ENCODE assay signal across 10 mouse cellular contexts in the genomic region with DNA sequence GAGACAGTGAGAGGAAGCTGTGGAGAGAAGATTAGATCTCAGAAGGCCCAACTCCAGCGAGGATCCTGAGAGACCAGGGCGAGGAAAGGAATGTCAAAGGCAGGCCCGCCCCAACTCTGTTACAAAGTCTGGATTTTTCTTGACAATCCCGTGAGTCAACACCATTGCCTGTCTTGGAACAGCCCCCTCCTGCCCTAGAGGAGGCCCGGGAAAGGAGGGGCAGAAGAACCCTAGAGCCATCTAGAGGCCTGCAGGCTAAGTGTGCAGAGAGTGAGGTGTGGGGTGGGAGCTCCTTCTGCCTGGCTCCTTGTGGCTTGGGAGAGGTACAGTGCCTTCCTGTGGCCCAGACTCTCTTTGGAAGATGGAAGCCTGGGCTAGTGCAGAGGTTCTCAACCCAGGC.
DNase-seq lines count a peak whose midpoint lies in the region; ATAC-seq and TF ChIP-seq lines count a peak whose summit lies in the region.
"Had no signal": no experiment of that assay in that cellular context is flagged by ENCODE, and none has a peak within 500 bp of the region (broad histone marks: within the 10 kb centered on the region; RNA-seq: fewer than 3 reads in every experiment).

No protein-coding gene starts in this region.

- no peak for TF ChIP-seq POLR2A in heart, adult 2 months (IDR thresholded peaks at IDR 0.05; ENCODE audit: insufficient read depth, low read depth, low read length)
- TF ChIP-seq POLR2A in brain, embryonic 14.5 days (IDR thresholded peaks at IDR 0.05; ENCODE audit: borderline replicate concordance, extremely low read depth, insufficient read depth, insufficient read length, poor library complexity, severe bottlenecking) = no peak

- DNase-seq in heart, adult 2 months = no peak
- peak; percentile 32 for DNase-seq in A20 (ENCODE audit: low read depth, low spot score)
- DNase-seq in brain, embryonic 14.5 days (ENCODE audit: low read depth) = no peak
- DNase-seq in retina, embryonic 14.5 days (ENCODE audit: low spot score) = no peak
- no peak for DNase-seq in adrenal gland, adult 2 months
- no peak for DNase-seq in layer of hippocampus, postnatal 36 days

- no peaks in the 10 kb centered on the region for H3K36me3 ChIP-seq in heart, adult 2 months (ENCODE audit: control insufficient read depth, insufficient read depth, low read length)
- H3K36me3 ChIP-seq in heart, embryonic 11.5 days (ENCODE audit: control insufficient read depth, insufficient read depth, low read length) = no peaks in the 10 kb centered on the region
- H3K36me3 ChIP-seq in liver, embryonic 12.5 days = no peaks in the 10 kb centered on the region
- H3K36me3 ChIP-seq: liver, embryonic 15.5 days had no signal

- no peak overlapping the region for H3K4me2 ChIP-seq in heart, embryonic 11.5 days
- H3K4me2 ChIP-seq in liver, embryonic 12.5 days = no peak overlapping the region
- H3K4me2 ChIP-seq: forebrain, embryonic 13.5 days; liver, embryonic 15.5 days had no signal

- H3K9me3 ChIP-seq in heart, embryonic 11.5 days (replicated peaks; ENCODE audit: control insufficient read depth, low read length) = no peaks in the 10 kb centered on the region
- H3K9me3 ChIP-seq in liver, embryonic 12.5 days (replicated peaks) = no peaks in the 10 kb centered on the region
- H3K9me3 ChIP-seq: forebrain, embryonic 13.5 days; liver, embryonic 15.5 days had no signal

- no peak overlapping the region for H3K4me3 ChIP-seq in heart, adult 2 months
- H3K4me3 ChIP-seq in heart, embryonic 11.5 days (ENCODE audit: low read depth, low read length) = no peak overlapping the region
- H3K4me3 ChIP-seq in liver, embryonic 12.5 days = no peak overlapping the region
- H3K4me3 ChIP-seq: forebrain, embryonic 13.5 days; liver, embryonic 15.5 days had no signal

- peak; percentile 67 for TF ChIP-seq CTCF in heart, adult 2 months (IDR thresholded peaks at IDR 0.05)
- TF ChIP-seq CTCF in brain, embryonic 14.5 days (IDR thresholded peaks at IDR 0.05; ENCODE audit: borderline replicate concordance, extremely low read depth, insufficient read depth, insufficient read length) = peak; percentile 35; the same call in 1 of the 2 replicates

- no peaks in the 10 kb centered on the region for H3K4me1 ChIP-seq in heart, adult 2 months (ENCODE audit: control insufficient read depth, insufficient read depth, low read length)
- peaks cover 3% of the 10 kb centered on the region; the same call in 1 of the 2 replicates for H3K4me1 ChIP-seq in heart, embryonic 11.5 days (ENCODE audit: control insufficient read depth, insufficient read depth, low read length)
- H3K4me1 ChIP-seq in liver, embryonic 12.5 days = peaks cover 9% of the 10 kb centered on the region; the same call in 1 of the 2 replicates

- WGBS in heart, adult 2 months = 24% methylated on average over 5 of the region's 5 CpGs
- 4% methylated on average over 5 of the region's 5 CpGs for WGBS in heart, embryonic 11.5 days (ENCODE audit: insufficient replicate concordance)
- WGBS in liver, embryonic 12.5 days (ENCODE audit: insufficient replicate concordance) = 10% methylated on average over 5 of the region's 5 CpGs

- no peaks in the 10 kb centered on the region for H3K79me2 ChIP-seq in heart, adult 2 months (replicated peaks; ENCODE audit: control insufficient read depth, insufficient read depth, low read length)

- ATAC-seq in heart, embryonic 11.5 days (replicated peaks; ENCODE audit: insufficient number of reproducible peaks, low FRiP score, low TSS enrichment) = no peak
- peak; percentile 40; the same call in 1 of the 2 replicates for ATAC-seq in liver, embryonic 12.5 days
- ATAC-seq: forebrain, embryonic 13.5 days had no signal

- intact Hi-C loops in heart, adult 2 months (cut with DNase I) = loop anchor here (2.0 to 5.0 kb wide), 2 partner anchors 14 to 285 kb away; a partner anchor contains a TSS

- H3K27me3 ChIP-seq in heart, adult 2 months (ENCODE audit: control insufficient read depth, insufficient read depth, low read length) = no peaks in the 10 kb centered on the region
- no peaks in the 10 kb centered on the region for H3K27me3 ChIP-seq in heart, embryonic 11.5 days (ENCODE audit: control insufficient read depth, insufficient read depth, low read length)
- H3K27me3 ChIP-seq in liver, embryonic 12.5 days (replicated peaks) = peaks cover 11% of the 10 kb centered on the region; the same call in 1 of the 2 replicates
- H3K27me3 ChIP-seq: forebrain, embryonic 13.5 days; liver, embryonic 15.5 days had no signal

- no peak overlapping the region for H3K27ac ChIP-seq in heart, adult 2 months
- no peak overlapping the region for H3K27ac ChIP-seq in heart, embryonic 11.5 days (ENCODE audit: low read depth, low read length)
- H3K27ac ChIP-seq in liver, embryonic 12.5 days = no peak overlapping the region
- H3K27ac ChIP-seq: forebrain, embryonic 13.5 days; liver, embryonic 15.5 days had no signal

- 0 out of 2 replicates have a peak, but pooled peaks have one; percentile 41 for TF ChIP-seq EP300 in heart, adult 2 months (IDR thresholded peaks at IDR 0.05; ENCODE audit: insufficient read depth, low read depth, low read length)

- H3K9ac ChIP-seq in heart, adult 2 months (ENCODE audit: low read depth, low read length) = no peak overlapping the region
- H3K9ac ChIP-seq in heart, embryonic 11.5 days (ENCODE audit: low read depth, low read length) = no peak overlapping the region
- H3K9ac ChIP-seq in liver, embryonic 12.5 days = no peak overlapping the region
- H3K9ac ChIP-seq: forebrain, embryonic 13.5 days; liver, embryonic 15.5 days had no signal
